Mouse (Mus musculus) stomach, embryonic 15.5 days (tissue): ENCODE data around the gene Tasp1. TPM values are rescaled to one million over a fixed set of nuclear protein-coding genes. Genes with fewer than 3 reads are reported as not detected.

ENCODE experiments used
- ATAC-seq: fragments of 200-750 bp; cut with Nextera tagmentation; 2 replicates; pipeline ENCODE4 v1.8.0; 2017; ENCODE audit warnings: low read depth, moderate number of reproducible peaks, moderate TSS enrichment; ENCODE audit not compliant: insufficient read depth, low FRiP score
- H3K27ac ChIP-seq: fragments of 300-500 bp; sonication (generic); 2 replicates; pipeline ENCODE4 v1.5.1; 2015; ENCODE audit warnings: mild to moderate bottlenecking, inconsistent platforms
- H3K27me3 ChIP-seq: fragments of 300-500 bp; sonication (generic); replicated peaks from 2 replicates; pipeline ENCODE4 v1.6.1; 2015; ENCODE audit warnings: inconsistent platforms
- H3K36me3 ChIP-seq: fragments of 300-500 bp; sonication (generic); 2 replicates; pipeline ENCODE4 v1.6.1; 2015; ENCODE audit warnings: inconsistent platforms
- H3K4me1 ChIP-seq: fragments of 300-500 bp; sonication (generic); 2 replicates; pipeline ENCODE4 v1.6.1; 2015; ENCODE audit warnings: inconsistent platforms
- H3K4me2 ChIP-seq: fragments of 300-500 bp; sonication (generic); 2 replicates; pipeline ENCODE4 v1.6.1; 2015; ENCODE audit warnings: mild to moderate bottlenecking, inconsistent platforms
- H3K4me3 ChIP-seq: fragments of 300-500 bp; sonication (generic); replicated peaks from 2 replicates; pipeline ENCODE4 v1.5.1; 2015; ENCODE audit warnings: inconsistent platforms
- H3K9ac ChIP-seq: fragments of 300-500 bp; sonication (generic); 2 replicates; pipeline ENCODE4 v1.6.1; 2015; ENCODE audit warnings: inconsistent platforms
- H3K9me3 ChIP-seq: fragments of 300-500 bp; sonication (generic); 2 replicates; pipeline ENCODE4 v1.6.1; 2016; ENCODE audit warnings: inconsistent platforms
- WGBS: fragments of 180-500 bp; shearing (Covaris S2); methylation state at CpG from one replicate; pipeline ENCODE4 v1.1.7; 2015; 5-methylcytosine and 5-hydroxymethylcytosine counted together
- polyA plus RNA-seq: library from polyadenylated mRNA; unstranded; fragments of >200 nt; fragmentation: Nextera tagmentation; extraction: Ambion mirVana; gene quantifications from 2 replicates; pipeline ENCODE4 v1.2.1, GENCODE M21; 2015

Gene Tasp1
- polyA plus RNA-seq, 1 experiment from 2014 or later: 21.5 TPM

DNA sequence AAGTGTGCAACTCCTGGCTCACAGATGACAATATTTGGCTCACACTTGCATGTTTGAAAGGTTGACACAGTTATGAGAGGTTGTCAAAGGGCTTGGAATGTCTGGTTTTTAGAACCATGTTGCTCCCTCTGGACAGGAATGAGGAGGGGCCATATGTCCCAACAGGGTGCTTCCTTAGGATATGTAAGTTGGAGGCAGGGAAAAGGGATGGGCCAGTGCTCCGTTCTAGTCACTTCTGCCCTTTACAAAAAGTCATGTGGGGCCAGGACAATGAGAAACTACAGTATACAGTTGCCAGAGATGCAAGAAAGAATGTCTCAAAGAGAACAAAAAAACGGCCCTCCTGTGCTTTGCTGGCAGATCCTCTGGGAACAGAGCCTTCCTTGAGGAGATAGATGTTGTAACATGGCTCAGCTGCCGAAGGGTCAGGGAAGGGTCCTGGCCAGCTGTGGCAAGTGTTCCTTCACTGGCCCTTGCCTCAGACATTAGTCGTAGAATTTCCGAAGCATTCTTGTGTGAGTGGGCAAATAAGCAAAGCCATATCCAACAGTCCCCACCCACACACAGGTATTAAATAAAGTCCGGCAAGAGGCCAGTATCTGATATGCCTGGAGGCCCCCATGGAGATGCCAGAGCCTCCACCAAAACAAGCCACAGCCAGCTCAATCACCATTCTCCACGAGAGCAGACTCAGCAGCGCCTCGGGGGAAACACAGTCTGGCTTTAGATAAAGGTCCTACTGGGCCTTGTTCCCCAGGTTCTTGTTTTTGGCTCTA, 274.1 kb downstream of the Tasp1 start:
- Histone ChIP-seq H3K4me1 (no peaks in the 10 kb centered on the region), H3K9ac (no peak overlapping the region), H3K27ac (no peak overlapping the region), H3K4me3 (no peak overlapping the region), H3K4me2 (no peak overlapping the region), H3K9me3 (no peaks in the 10 kb centered on the region), H3K36me3 (no peaks in the 10 kb centered on the region), H3K27me3 (no peaks in the 10 kb centered on the region)
- 70% methylated on average over 9 of the region's 9 CpGs for WGBS
- no peak for ATAC-seq

DNA sequence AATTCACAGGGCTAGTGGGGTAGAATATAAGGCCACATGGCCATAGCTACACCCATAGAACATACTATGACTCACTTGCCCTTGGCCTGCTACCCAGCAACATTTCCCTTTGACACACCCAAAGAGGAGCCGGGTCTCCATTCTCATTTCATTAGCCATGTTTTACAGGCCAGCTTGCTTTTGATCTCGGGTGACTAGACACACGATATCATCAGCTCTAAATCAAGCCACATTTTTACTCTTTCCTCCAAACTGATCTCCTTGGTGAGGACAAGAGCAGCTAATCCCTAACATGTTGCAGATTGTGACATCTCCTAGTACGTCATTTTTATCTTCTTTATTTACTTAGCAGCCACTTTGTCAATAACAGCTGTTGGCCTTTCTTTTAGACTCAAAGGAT, 277.9 kb downstream of the Tasp1 start:
- no peaks in the 10 kb centered on the region for H3K36me3 ChIP-seq
- H3K9ac ChIP-seq: no peak overlapping the region
- H3K4me2 ChIP-seq: no peak overlapping the region
- H3K9me3 ChIP-seq: no peaks in the 10 kb centered on the region
- no peaks in the 10 kb centered on the region for H3K27me3 ChIP-seq
- no peak overlapping the region for H3K4me3 ChIP-seq
- H3K4me1 ChIP-seq: no peaks in the 10 kb centered on the region
- ATAC-seq: no peak
- H3K27ac ChIP-seq: no peak overlapping the region
- 54% methylated on average over 4 of the region's 4 CpGs for WGBS

DNA sequence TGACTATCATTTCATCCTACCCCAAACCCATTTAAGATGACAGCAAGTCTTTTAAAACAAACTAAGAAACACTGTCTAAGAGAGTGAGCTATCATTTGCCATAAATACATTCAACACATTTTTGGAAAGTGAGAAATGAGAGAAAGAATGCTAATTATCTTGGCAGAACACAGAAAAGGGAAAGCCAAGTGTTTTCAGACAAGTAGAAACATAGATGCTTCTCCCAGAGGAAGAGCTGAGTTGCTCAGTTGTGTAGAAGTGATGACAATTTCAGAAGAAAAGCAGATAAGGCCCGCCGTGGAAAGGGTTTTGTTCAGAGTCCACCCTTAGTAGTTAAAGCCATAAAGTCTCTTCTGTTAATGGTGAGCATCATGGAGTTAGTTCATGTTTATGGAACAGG, 281.7 kb downstream of the Tasp1 start:
- ATAC-seq: no peak
- H3K9me3 ChIP-seq: no peaks in the 10 kb centered on the region
- H3K9ac ChIP-seq: no peak overlapping the region
- no peaks in the 10 kb centered on the region for H3K36me3 ChIP-seq
- H3K4me1 ChIP-seq: no peaks in the 10 kb centered on the region
- H3K27ac ChIP-seq: no peak overlapping the region
- 46% methylated on average over 2 of the region's 2 CpGs for WGBS
- no peak overlapping the region for H3K4me3 ChIP-seq
- no peak overlapping the region for H3K4me2 ChIP-seq
- H3K27me3 ChIP-seq: no peaks in the 10 kb centered on the region

DNA sequence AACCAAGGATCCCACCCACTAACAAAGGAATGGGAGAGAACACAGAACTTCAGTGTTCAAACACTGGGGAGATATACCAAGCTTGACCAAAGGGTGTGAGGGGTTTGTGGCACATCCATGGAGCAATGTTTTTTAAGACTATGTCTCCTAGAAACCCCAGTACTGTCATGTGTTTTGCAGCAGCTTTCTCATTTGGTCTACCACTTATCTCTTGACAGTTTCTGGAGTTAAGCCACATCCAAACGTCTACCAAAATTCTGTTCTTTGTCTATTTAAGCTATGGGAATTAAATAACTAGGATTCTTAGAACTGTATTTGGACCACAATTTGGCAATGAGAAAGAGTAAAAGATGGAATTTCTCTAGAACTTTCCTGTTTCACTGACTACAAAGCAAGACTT, 282.1 kb downstream of the Tasp1 start:
- Histone ChIP-seq H3K4me2 (no peak overlapping the region), H3K9me3 (no peaks in the 10 kb centered on the region), H3K27me3 (no peaks in the 10 kb centered on the region), H3K4me1 (no peaks in the 10 kb centered on the region), H3K36me3 (no peaks in the 10 kb centered on the region), H3K4me3 (no peak overlapping the region), H3K9ac (no peak overlapping the region), H3K27ac (no peak overlapping the region)
- WGBS: 38% methylated on average over 1 of the region's 1 CpGs
- no peak for ATAC-seq

Other genes with a start within 250 kb of the Tasp1 start
- not detected in 2 replicates for gene Gm17374, start 85.2 kb upstream of the Tasp1 start, polyA plus RNA-seq
- 24.5 and 25.8 TPM in 2 replicates for gene Esf1, start 103.8 kb upstream of the Tasp1 start, polyA plus RNA-seq
- gene Ndufaf5, start 103.8 kb upstream of the Tasp1 start, polyA plus RNA-seq: 22.6 and 25.4 TPM in 2 replicates